Mouse (Mus musculus) hindbrain, embryonic 13.5 days (tissue): ENCODE results near the gene Coq9. TPM values are rescaled to one million over a fixed set of nuclear protein-coding genes. Genes with fewer than 3 reads are reported as not detected.

Source experiments
- ATAC-seq: fragments of 200-750 bp; cut with Nextera tagmentation; 2 replicates; pipeline ENCODE4 v1.8.0; 2017; ENCODE audit warnings: moderate TSS enrichment; ENCODE audit not compliant: low FRiP score
- H3K27ac ChIP-seq: fragments of 300-500 bp; sonication (generic); 2 replicates; pipeline ENCODE4 v1.5.1; 2015; ENCODE audit warnings: inconsistent platforms, mild to moderate bottlenecking, moderate library complexity
- H3K27me3 ChIP-seq: fragments of 300-500 bp; sonication (generic); 2 replicates; pipeline ENCODE4 v1.6.1; 2015; ENCODE audit warnings: mild to moderate bottlenecking, inconsistent platforms
- H3K36me3 ChIP-seq: fragments of 300-500 bp; sonication (generic); 2 replicates; pipeline ENCODE4 v1.6.1; 2015; ENCODE audit warnings: mild to moderate bottlenecking, inconsistent platforms
- H3K4me1 ChIP-seq: fragments of 300-500 bp; sonication (generic); replicated peaks from 2 replicates; pipeline ENCODE4 v1.6.1; 2015; ENCODE audit warnings: inconsistent platforms
- H3K4me2 ChIP-seq: fragments of 300-500 bp; sonication (generic); 2 replicates; pipeline ENCODE4 v1.6.1; 2015; ENCODE audit warnings: inconsistent platforms, mild to moderate bottlenecking, moderate library complexity
- H3K4me3 ChIP-seq: fragments of 300-500 bp; sonication (generic); 2 replicates; pipeline ENCODE4 v1.5.1; 2015; ENCODE audit warnings: mild to moderate bottlenecking, inconsistent platforms
- H3K9ac ChIP-seq: fragments of 300-500 bp; sonication (generic); 2 replicates; pipeline ENCODE4 v1.6.1; 2015; ENCODE audit warnings: mild to moderate bottlenecking, inconsistent platforms
- H3K9me3 ChIP-seq: fragments of 300-500 bp; sonication (generic); 2 replicates; pipeline ENCODE4 v1.6.1; 2016; ENCODE audit warnings: inconsistent platforms
- WGBS: fragments of 180-500 bp; shearing (Covaris S2); methylation state at CpG from one replicate; pipeline ENCODE4 v1.1.7; 2015; 5-methylcytosine and 5-hydroxymethylcytosine counted together
- polyA plus RNA-seq: library from polyadenylated mRNA; unstranded; fragments of >200 nt; fragmentation: Nextera tagmentation; extraction: Ambion mirVana; gene quantifications from 2 replicates; pipeline ENCODE4 v1.2.1, GENCODE M21; 2015

Gene Coq9
- polyA plus RNA-seq, 1 experiment from 2014 or later: 55.4 TPM

DNA sequence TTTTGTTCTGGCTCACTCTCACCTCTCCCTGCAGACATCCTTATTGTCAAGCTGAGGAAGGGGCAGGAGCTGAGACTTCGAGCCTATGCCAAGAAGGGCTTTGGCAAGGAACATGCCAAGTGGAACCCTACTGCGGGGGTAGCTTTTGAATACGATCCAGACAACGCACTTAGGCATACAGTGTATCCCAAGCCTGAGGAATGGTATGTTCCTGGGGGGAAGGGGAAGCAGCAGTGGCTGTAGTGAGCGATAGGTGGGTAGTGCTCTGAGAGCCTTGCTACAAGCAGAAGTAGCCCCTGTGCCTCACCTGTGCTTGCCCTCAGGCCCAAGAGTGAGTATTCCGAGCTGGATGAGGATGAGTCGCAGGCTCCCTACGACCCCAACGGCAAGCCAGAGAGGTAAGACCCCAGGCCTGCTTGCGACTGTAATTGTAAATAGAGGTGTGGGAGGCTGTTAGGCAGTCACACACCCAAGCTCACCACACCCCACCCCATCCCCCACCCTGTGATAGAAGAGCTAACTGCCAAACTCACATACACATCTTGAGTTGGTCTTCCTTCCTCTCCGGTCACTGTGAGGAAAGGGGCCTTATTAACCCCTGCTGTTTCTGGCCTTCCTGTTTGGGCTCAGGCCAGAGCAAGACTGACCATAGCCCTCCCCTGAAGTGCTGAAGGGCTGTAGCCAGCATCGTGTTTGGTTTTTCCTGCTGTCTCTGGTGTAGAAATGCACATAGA lies 24.5 kb downstream of the Coq9 start:
- peaks cover 70% of the 10 kb centered on the region for H3K36me3 ChIP-seq
- peaks cover 27% of the 10 kb centered on the region for H3K4me1 ChIP-seq
- H3K9ac ChIP-seq: no peak overlapping the region
- H3K4me2 ChIP-seq: no peak overlapping the region
- no peaks in the 10 kb centered on the region for H3K27me3 ChIP-seq
- no peak overlapping the region for H3K27ac ChIP-seq
- WGBS: 89% methylated on average over 12 of the region's 12 CpGs
- ATAC-seq: no peak
- H3K4me3 ChIP-seq: no peak overlapping the region
- H3K9me3 ChIP-seq: no peaks in the 10 kb centered on the region

DNA sequence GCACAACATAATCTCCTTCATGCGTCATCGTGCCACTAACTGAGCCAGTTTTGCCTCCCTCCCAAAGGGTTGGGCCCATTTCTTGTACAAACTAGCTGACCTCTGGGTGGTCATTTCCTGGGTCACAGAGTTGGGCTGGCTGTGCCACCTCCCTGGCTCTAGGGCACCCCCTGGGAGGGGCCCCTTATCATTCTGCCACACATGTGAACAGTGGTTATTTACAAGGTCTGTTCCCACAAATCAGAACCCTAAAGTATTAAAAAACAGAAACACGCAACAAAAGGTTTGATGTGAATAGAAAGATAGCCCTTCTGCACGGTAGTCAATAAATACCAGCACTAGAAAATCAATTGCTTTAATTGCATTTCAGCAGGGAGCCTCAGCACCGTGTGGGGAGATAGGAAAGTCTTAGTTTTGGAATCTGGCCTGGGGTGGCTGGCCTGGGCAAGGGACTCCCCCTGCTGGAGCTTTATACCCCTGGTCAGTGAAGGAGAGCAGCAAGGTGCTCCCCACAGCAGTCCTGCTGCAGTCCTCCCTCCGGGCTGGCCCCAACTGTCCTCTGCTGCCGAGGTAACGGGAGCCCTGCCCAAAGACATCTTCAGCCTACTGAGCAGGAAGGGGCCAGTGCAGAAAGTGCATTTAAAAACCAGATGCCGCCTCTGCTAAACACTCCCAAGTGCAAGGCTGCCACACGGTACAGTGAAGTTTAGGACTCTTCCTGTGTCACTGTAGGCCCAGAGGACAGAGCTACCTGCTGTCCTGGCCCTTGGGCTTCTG lies 26.0 kb downstream of the Coq9 start:
- no peak overlapping the region for H3K9ac ChIP-seq
- H3K27me3 ChIP-seq: no peaks in the 10 kb centered on the region
- peaks cover 74% of the 10 kb centered on the region for H3K36me3 ChIP-seq
- WGBS: 77% methylated on average over 10 of the region's 10 CpGs
- no peak overlapping the region for H3K4me3 ChIP-seq
- H3K4me2 ChIP-seq: no peak overlapping the region
- H3K27ac ChIP-seq: no peak overlapping the region
- no peak for ATAC-seq
- H3K9me3 ChIP-seq: no peaks in the 10 kb centered on the region
- H3K4me1 ChIP-seq: peaks cover 28% of the 10 kb centered on the region

DNA sequence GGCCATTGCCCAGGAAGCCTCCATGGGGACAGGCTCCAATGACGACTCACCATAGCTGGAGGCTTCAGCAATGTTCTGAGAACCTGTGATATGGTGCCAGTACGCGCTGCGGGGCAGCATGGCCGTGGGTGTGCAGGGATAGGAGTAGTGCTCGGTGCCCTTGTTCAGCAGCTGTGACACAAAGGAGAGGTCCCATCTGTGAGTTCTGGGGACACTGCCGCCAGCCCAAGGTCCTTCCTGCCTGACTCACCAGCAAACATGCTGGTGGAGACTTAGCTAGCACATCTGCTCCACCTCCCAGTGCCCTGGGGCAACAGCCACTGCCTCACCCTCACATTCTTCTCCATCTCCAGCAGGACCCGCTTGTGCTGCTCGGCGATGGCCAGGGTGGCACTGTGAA lies 27.2 kb downstream of the Coq9 start:
- H3K36me3 ChIP-seq: peaks cover 70% of the 10 kb centered on the region
- H3K4me2 ChIP-seq: no peak overlapping the region
- no peaks in the 10 kb centered on the region for H3K9me3 ChIP-seq
- ATAC-seq: no peak
- no peaks in the 10 kb centered on the region for H3K27me3 ChIP-seq
- peaks cover 34% of the 10 kb centered on the region for H3K4me1 ChIP-seq
- H3K9ac ChIP-seq: no peak overlapping the region
- H3K27ac ChIP-seq: peak overlapping the region; percentile 30; the same call in 1 of the 2 replicates
- 81% methylated on average over 10 of the region's 10 CpGs for WGBS
- no peak overlapping the region for H3K4me3 ChIP-seq

DNA sequence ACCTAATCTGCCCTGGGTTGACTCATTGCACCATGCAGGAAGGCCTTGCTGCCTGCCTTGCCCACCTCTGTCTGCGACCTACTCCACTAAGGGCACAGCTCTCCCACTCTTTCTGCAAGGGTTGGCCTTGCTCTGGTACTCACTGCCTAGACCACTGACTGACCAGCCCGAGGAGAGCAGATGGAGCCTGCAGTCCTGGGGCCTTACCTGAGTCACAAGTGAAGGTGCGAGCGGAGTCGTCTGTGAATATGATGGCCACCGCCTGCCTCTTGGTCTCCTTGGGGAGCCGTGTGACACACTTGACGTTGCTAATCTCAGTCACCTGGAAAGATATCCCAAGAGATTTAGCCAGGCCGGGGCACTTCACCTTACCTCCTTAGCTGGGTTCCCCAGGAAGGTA lies 28.8 kb downstream of the Coq9 start:
- H3K9ac ChIP-seq: no peak overlapping the region
- H3K9me3 ChIP-seq: no peaks in the 10 kb centered on the region
- no peak overlapping the region for H3K4me3 ChIP-seq
- peaks cover 60% of the 10 kb centered on the region for H3K36me3 ChIP-seq
- peaks cover 50% of the 10 kb centered on the region for H3K4me1 ChIP-seq
- no peak for ATAC-seq
- no peak overlapping the region for H3K27ac ChIP-seq
- 92% methylated on average over 9 of the region's 9 CpGs for WGBS
- H3K4me2 ChIP-seq: no peak overlapping the region
- H3K27me3 ChIP-seq: no peaks in the 10 kb centered on the region

- H3K4me1 ChIP-seq: peaks cover 59% of the 10 kb centered on the region
- peaks cover 39% of the 10 kb centered on the region for H3K36me3 ChIP-seq
- H3K4me3 ChIP-seq: peak overlapping the region; percentile 61
- no peak overlapping the region for H3K27ac ChIP-seq
- 46% methylated on average over 7 of the region's 7 CpGs for WGBS
- peak overlapping the region; percentile 82 for H3K9ac ChIP-seq
- H3K9me3 ChIP-seq: no peaks in the 10 kb centered on the region
- ATAC-seq: no peak
- peaks cover 8% of the 10 kb centered on the region for H3K27me3 ChIP-seq
- H3K4me2 ChIP-seq: peak overlapping the region; percentile 86
Measured at GRCm38 (mm10) chr8:94869146-94869545, 31.0 kb downstream of the Coq9 start.

- Histone ChIP-seq H3K27ac (peak overlapping the region; percentile 81), H3K4me1 (peaks cover 68% of the 10 kb centered on the region), H3K9me3 (no peaks in the 10 kb centered on the region), H3K27me3 (peaks cover 17% of the 10 kb centered on the region), H3K36me3 (peaks cover 31% of the 10 kb centered on the region), H3K9ac (peak overlapping the region; percentile 82), H3K4me2 (peak overlapping the region; percentile 86), H3K4me3 (peak overlapping the region; percentile 61)
- ATAC-seq: no peak
- WGBS: 10% methylated on average over 4 of the region's 4 CpGs
Measured at GRCm38 (mm10) chr8:94870003-94870402, 31.9 kb downstream of the Coq9 start.

DNA sequence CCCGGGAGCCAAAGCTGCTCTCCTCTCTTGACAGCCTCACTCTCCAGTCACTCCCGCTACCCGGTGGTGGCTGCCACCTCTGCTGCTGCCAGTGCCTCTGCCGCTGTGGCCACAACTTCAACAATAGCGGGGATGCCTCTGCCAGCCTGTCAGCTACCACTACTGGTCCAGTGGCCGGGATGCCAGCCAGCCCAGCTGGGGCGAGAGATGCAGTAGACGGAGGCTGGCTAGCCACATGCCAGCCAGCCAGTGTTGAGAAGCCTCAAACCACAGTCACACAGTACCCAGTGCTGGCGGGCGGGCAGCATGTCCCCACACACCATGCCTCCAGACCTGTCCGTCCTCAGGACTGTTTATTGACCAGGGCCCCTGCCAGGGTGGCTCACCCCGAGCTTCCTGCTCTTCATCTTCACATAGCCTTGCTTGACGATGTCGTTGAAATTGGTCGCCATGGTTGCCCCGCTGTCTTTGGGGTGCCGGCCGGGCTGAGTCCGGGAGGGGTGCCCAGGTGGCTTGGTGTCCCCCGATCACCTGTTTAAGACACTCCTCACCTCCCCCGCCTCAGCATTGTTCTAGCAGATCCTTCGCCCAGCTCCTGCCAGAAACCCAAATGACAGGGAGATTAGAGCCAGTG lies 32.5 kb downstream of the Coq9 start:
- ATAC-seq: peak; percentile 62
- Histone ChIP-seq H3K9ac (peak overlapping the region; percentile 82), H3K36me3 (peaks cover 25% of the 10 kb centered on the region), H3K4me1 (peaks cover 71% of the 10 kb centered on the region), H3K27me3 (peaks cover 23% of the 10 kb centered on the region), H3K4me2 (peak overlapping the region; percentile 86), H3K27ac (peak overlapping the region; percentile 81), H3K9me3 (no peaks in the 10 kb centered on the region), H3K4me3 (peak overlapping the region; percentile 61)
- WGBS: 3% methylated on average over 22 of the region's 22 CpGs

GRCm38 (mm10) chr8:94871108-94871894 lies 33.2 kb downstream of the Coq9 start:
- H3K27me3 ChIP-seq: peaks cover 24% of the 10 kb centered on the region
- H3K4me1 ChIP-seq: peaks cover 78% of the 10 kb centered on the region
- peaks cover 18% of the 10 kb centered on the region for H3K36me3 ChIP-seq
- peak overlapping the region; percentile 61 for H3K4me3 ChIP-seq
- peak overlapping the region; percentile 81 for H3K27ac ChIP-seq
- peak overlapping the region; percentile 86 for H3K4me2 ChIP-seq
- no peaks in the 10 kb centered on the region for H3K9me3 ChIP-seq
- H3K9ac ChIP-seq: peak overlapping the region; percentile 82
- peak; percentile 70 for ATAC-seq
- 7% methylated on average over 7 of the region's 7 CpGs for WGBS

- Histone ChIP-seq H3K9me3 (no peaks in the 10 kb centered on the region), H3K36me3 (peaks cover 9% of the 10 kb centered on the region), H3K9ac (peak overlapping the region; percentile 31; the same call in 1 of the 2 replicates), H3K4me3 (no peak overlapping the region), H3K27me3 (peaks cover 30% of the 10 kb centered on the region), H3K4me2 (peak overlapping the region; percentile 86; the same call in 1 of the 2 replicates), H3K27ac (peak overlapping the region; percentile 44; the same call in 1 of the 2 replicates), H3K4me1 (peaks cover 83% of the 10 kb centered on the region)
- no peak for ATAC-seq
- 19% methylated on average over 3 of the region's 3 CpGs for WGBS
Measured at GRCm38 (mm10) chr8:94872156-94872555, 34.0 kb downstream of the Coq9 start.

GRCm38 (mm10) chr8:94872576-94872975 lies 34.5 kb downstream of the Coq9 start:
- H3K36me3 ChIP-seq: peaks cover 5% of the 10 kb centered on the region; the same call in 1 of the 2 replicates
- H3K9ac ChIP-seq: peak overlapping the region; percentile 31; the same call in 1 of the 2 replicates
- no peak for ATAC-seq
- 76% methylated on average over 2 of the region's 2 CpGs for WGBS
- no peak overlapping the region for H3K4me3 ChIP-seq
- peaks cover 30% of the 10 kb centered on the region for H3K27me3 ChIP-seq
- H3K9me3 ChIP-seq: no peaks in the 10 kb centered on the region
- H3K4me1 ChIP-seq: peaks cover 80% of the 10 kb centered on the region
- H3K4me2 ChIP-seq: peak overlapping the region; percentile 86; the same call in 1 of the 2 replicates
- H3K27ac ChIP-seq: no peak overlapping the region

DNA sequence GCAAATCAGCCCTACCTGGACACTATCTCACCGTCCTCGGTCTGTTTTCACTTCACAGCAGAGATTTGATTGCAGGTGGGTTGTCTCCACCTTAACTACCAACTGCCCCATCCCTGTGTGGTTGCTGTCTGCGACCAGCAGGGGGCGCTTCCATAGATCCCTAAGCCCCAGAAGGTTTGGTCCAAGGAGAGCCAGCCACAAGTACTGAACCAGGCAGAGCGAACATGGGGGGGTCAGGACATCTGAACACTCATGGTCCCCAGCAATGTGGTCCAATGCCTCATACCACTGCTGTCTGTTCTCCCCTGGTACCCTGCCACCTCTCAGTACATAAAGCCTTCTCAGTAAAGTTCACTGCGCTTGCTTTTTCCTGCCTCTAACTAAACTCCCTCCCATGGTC lies 36.2 kb downstream of the Coq9 start:
- Histone ChIP-seq H3K4me2 (peak overlapping the region; percentile 90), H3K4me1 (peaks cover 62% of the 10 kb centered on the region), H3K9ac (no peak overlapping the region), H3K4me3 (peak overlapping the region; percentile 55), H3K27ac (no peak overlapping the region), H3K9me3 (no peaks in the 10 kb centered on the region), H3K36me3 (no peaks in the 10 kb centered on the region), H3K27me3 (peaks cover 35% of the 10 kb centered on the region)
- WGBS: 15% methylated on average over 6 of the region's 6 CpGs
- no peak for ATAC-seq
